Mouse (Mus musculus): ENCODE data around the gene Kank2. TPM values are rescaled to one million over a fixed set of nuclear protein-coding genes. Genes with fewer than 3 reads are reported as not detected.
"Not testable (repeated sequence)": the region's sequence is repeated elsewhere in the genome, so short reads cannot be mapped to it uniquely, and the experiment has no call there.

Gene Kank2
- polyA plus RNA-seq, 1 experiment from 2014 or later: 5.0 TPM

- Histone ChIP-seq H3K9ac (ENCODE audit: low read depth, low read length) (no peak overlapping the region), H3K4me2 (ENCODE audit: low read depth, low read length) (no peak overlapping the region), H3K27ac (ENCODE audit: low read length) (no peak overlapping the region), H3K27me3 (ENCODE audit: control insufficient read depth, insufficient read depth, low read depth, low read length) (peaks cover 4% of the 10 kb centered on the region), H3K4me1 (ENCODE audit: control insufficient read depth, low read depth, low read length) (peaks cover 17% of the 10 kb centered on the region), H3K9me3 (replicated peaks; ENCODE audit: control insufficient read depth, low read length) (no peaks in the 10 kb centered on the region), H3K36me3 (ENCODE audit: control insufficient read depth, insufficient read depth) (peaks cover 3% of the 10 kb centered on the region; the same call in 1 of the 2 replicates), H3K4me3 (ENCODE audit: low read depth, low read length) (no peak overlapping the region)
- 62% methylated on average over 5 of the region's 5 CpGs for WGBS (ENCODE audit: insufficient replicate concordance)
- ATAC-seq (ENCODE audit: low read depth): no peak
These were observed 3.0 kb downstream of the Kank2 start for GRCm38 (mm10) chr9:21795579-21795978.

GRCm38 (mm10) chr9:21794925-21795324 lies 3.6 kb downstream of the Kank2 start:
- peaks cover 4% of the 10 kb centered on the region for H3K27me3 ChIP-seq (ENCODE audit: control insufficient read depth, insufficient read depth, low read depth, low read length)
- H3K4me2 ChIP-seq (ENCODE audit: low read depth, low read length): no peak overlapping the region
- H3K4me1 ChIP-seq (ENCODE audit: control insufficient read depth, low read depth, low read length): peaks cover 17% of the 10 kb centered on the region
- ATAC-seq (ENCODE audit: low read depth): no peak
- 81% methylated on average over 23 of the region's 25 CpGs for WGBS (ENCODE audit: insufficient replicate concordance)
- no peak overlapping the region for H3K4me3 ChIP-seq (ENCODE audit: low read depth, low read length)
- no peak overlapping the region for H3K27ac ChIP-seq (ENCODE audit: low read length)
- H3K36me3 ChIP-seq (ENCODE audit: control insufficient read depth, insufficient read depth): peaks cover 3% of the 10 kb centered on the region; the same call in 1 of the 2 replicates
- no peak overlapping the region for H3K9ac ChIP-seq (ENCODE audit: low read depth, low read length)
- no peaks in the 10 kb centered on the region for H3K9me3 ChIP-seq (replicated peaks; ENCODE audit: control insufficient read depth, low read length)

- Histone ChIP-seq H3K4me3 (ENCODE audit: low read depth, low read length) (no peak overlapping the region), H3K27me3 (ENCODE audit: control insufficient read depth, insufficient read depth, low read depth, low read length) (peaks cover 4% of the 10 kb centered on the region), H3K4me1 (ENCODE audit: control insufficient read depth, low read depth, low read length) (peaks cover 17% of the 10 kb centered on the region), H3K9me3 (replicated peaks; ENCODE audit: control insufficient read depth, low read length) (no peaks in the 10 kb centered on the region), H3K36me3 (ENCODE audit: control insufficient read depth, insufficient read depth) (peaks cover 3% of the 10 kb centered on the region; the same call in 1 of the 2 replicates), H3K9ac (ENCODE audit: low read depth, low read length) (no peak overlapping the region), H3K27ac (ENCODE audit: low read length) (no peak overlapping the region), H3K4me2 (ENCODE audit: low read depth, low read length) (no peak overlapping the region)
- ATAC-seq (ENCODE audit: low read depth): no peak
- 85% methylated on average over 18 of the region's 18 CpGs for WGBS (ENCODE audit: insufficient replicate concordance)
These were observed 4.2 kb downstream of the Kank2 start for GRCm38 (mm10) chr9:21794344-21794834.

GRCm38 (mm10) chr9:21793507-21793906 lies 5.0 kb downstream of the Kank2 start:
- H3K27me3 ChIP-seq (ENCODE audit: control insufficient read depth, insufficient read depth, low read depth, low read length); H3K27ac ChIP-seq (ENCODE audit: low read length); ATAC-seq (ENCODE audit: low read depth); H3K4me2 ChIP-seq (ENCODE audit: low read depth, low read length); H3K9me3 ChIP-seq (replicated peaks; ENCODE audit: control insufficient read depth, low read length); H3K4me3 ChIP-seq (ENCODE audit: low read depth, low read length); H3K36me3 ChIP-seq (ENCODE audit: control insufficient read depth, insufficient read depth); H3K9ac ChIP-seq (ENCODE audit: low read depth, low read length): not testable (repeated sequence)
- WGBS (ENCODE audit: insufficient replicate concordance): 77% methylated on average over 6 of the region's 6 CpGs
- peaks cover 15% of the 10 kb centered on the region for H3K4me1 ChIP-seq (ENCODE audit: control insufficient read depth, low read depth, low read length)

GRCm38 (mm10) chr9:21792644-21793043 lies 5.9 kb downstream of the Kank2 start:
- peaks cover under 1% of the 10 kb centered on the region for H3K27me3 ChIP-seq (ENCODE audit: control insufficient read depth, insufficient read depth, low read depth, low read length)
- peaks cover 8% of the 10 kb centered on the region for H3K4me1 ChIP-seq (ENCODE audit: control insufficient read depth, low read depth, low read length)
- H3K4me2 ChIP-seq (ENCODE audit: low read depth, low read length): no peak overlapping the region
- 19% methylated on average over 8 of the region's 8 CpGs for WGBS (ENCODE audit: insufficient replicate concordance)
- H3K36me3 ChIP-seq (ENCODE audit: control insufficient read depth, insufficient read depth): peaks cover 3% of the 10 kb centered on the region; the same call in 1 of the 2 replicates
- H3K27ac ChIP-seq (ENCODE audit: low read length): no peak overlapping the region
- no peak for ATAC-seq (ENCODE audit: low read depth)
- no peak overlapping the region for H3K9ac ChIP-seq (ENCODE audit: low read depth, low read length)
- no peak overlapping the region for H3K4me3 ChIP-seq (ENCODE audit: low read depth, low read length)
- no peaks in the 10 kb centered on the region for H3K9me3 ChIP-seq (replicated peaks; ENCODE audit: control insufficient read depth, low read length)

GRCm38 (mm10) chr9:21791861-21792260 lies 6.7 kb downstream of the Kank2 start:
- no peaks in the 10 kb centered on the region for H3K27me3 ChIP-seq (ENCODE audit: control insufficient read depth, insufficient read depth, low read depth, low read length)
- H3K36me3 ChIP-seq (ENCODE audit: control insufficient read depth, insufficient read depth): peaks cover 3% of the 10 kb centered on the region; the same call in 1 of the 2 replicates
- H3K4me1 ChIP-seq (ENCODE audit: control insufficient read depth, low read depth, low read length): peaks cover 8% of the 10 kb centered on the region
- no peaks in the 10 kb centered on the region for H3K9me3 ChIP-seq (replicated peaks; ENCODE audit: control insufficient read depth, low read length)
- ATAC-seq (ENCODE audit: low read depth): 0 out of 2 replicates have a peak, but pooled peaks have one; percentile 30
- H3K9ac ChIP-seq (ENCODE audit: low read depth, low read length): no peak overlapping the region
- no peak overlapping the region for H3K4me2 ChIP-seq (ENCODE audit: low read depth, low read length)
- H3K4me3 ChIP-seq (ENCODE audit: low read depth, low read length): no peak overlapping the region
- 64% methylated on average over 8 of the region's 8 CpGs for WGBS (ENCODE audit: insufficient replicate concordance)
- no peak overlapping the region for H3K27ac ChIP-seq (ENCODE audit: low read length)

- Histone ChIP-seq H3K36me3 (ENCODE audit: control insufficient read depth, insufficient read depth) (no peaks in the 10 kb centered on the region), H3K9me3 (replicated peaks; ENCODE audit: control insufficient read depth, low read length) (no peaks in the 10 kb centered on the region), H3K4me3 (ENCODE audit: low read depth, low read length) (no peak overlapping the region), H3K4me1 (ENCODE audit: control insufficient read depth, low read depth, low read length) (no peaks in the 10 kb centered on the region; the same call in none of the 2 replicates), H3K27me3 (ENCODE audit: control insufficient read depth, insufficient read depth, low read depth, low read length) (no peaks in the 10 kb centered on the region), H3K9ac (ENCODE audit: low read depth, low read length) (no peak overlapping the region), H3K4me2 (ENCODE audit: low read depth, low read length) (no peak overlapping the region), H3K27ac (ENCODE audit: low read length) (no peak overlapping the region)
- no peak for ATAC-seq (ENCODE audit: low read depth)
- WGBS (ENCODE audit: insufficient replicate concordance): 75% methylated on average over 9 of the region's 9 CpGs
These were observed 10.3 kb downstream of the Kank2 start for GRCm38 (mm10) chr9:21788234-21788633.

GRCm38 (mm10) chr9:21787654-21788053 lies 10.9 kb downstream of the Kank2 start:
- no peaks in the 10 kb centered on the region; the same call in none of the 2 replicates for H3K4me1 ChIP-seq (ENCODE audit: control insufficient read depth, low read depth, low read length)
- no peak for ATAC-seq (ENCODE audit: low read depth)
- no peak overlapping the region for H3K27ac ChIP-seq (ENCODE audit: low read length)
- H3K9ac ChIP-seq (ENCODE audit: low read depth, low read length): no peak overlapping the region
- H3K36me3 ChIP-seq (ENCODE audit: control insufficient read depth, insufficient read depth): no peaks in the 10 kb centered on the region
- H3K4me3 ChIP-seq (ENCODE audit: low read depth, low read length): no peak overlapping the region
- H3K9me3 ChIP-seq (replicated peaks; ENCODE audit: control insufficient read depth, low read length): no peaks in the 10 kb centered on the region
- H3K27me3 ChIP-seq (ENCODE audit: control insufficient read depth, insufficient read depth, low read depth, low read length): no peaks in the 10 kb centered on the region
- WGBS (ENCODE audit: insufficient replicate concordance): 72% methylated on average over 5 of the region's 5 CpGs
- H3K4me2 ChIP-seq (ENCODE audit: low read depth, low read length): no peak overlapping the region

- Histone ChIP-seq H3K27ac (ENCODE audit: low read length) (no peak overlapping the region), H3K4me1 (ENCODE audit: control insufficient read depth, low read depth, low read length) (no peaks in the 10 kb centered on the region; the same call in 1 of the 2 replicates), H3K4me3 (ENCODE audit: low read depth, low read length) (no peak overlapping the region), H3K27me3 (ENCODE audit: control insufficient read depth, insufficient read depth, low read depth, low read length) (no peaks in the 10 kb centered on the region), H3K9me3 (replicated peaks; ENCODE audit: control insufficient read depth, low read length) (no peaks in the 10 kb centered on the region), H3K4me2 (ENCODE audit: low read depth, low read length) (no peak overlapping the region), H3K36me3 (ENCODE audit: control insufficient read depth, insufficient read depth) (no peaks in the 10 kb centered on the region), H3K9ac (ENCODE audit: low read depth, low read length) (no peak overlapping the region)
- WGBS (ENCODE audit: insufficient replicate concordance): 8% methylated on average over 6 of the region's 6 CpGs
- no peak for ATAC-seq (ENCODE audit: low read depth)
These were observed 11.6 kb downstream of the Kank2 start for GRCm38 (mm10) chr9:21786906-21787305.

Measured in liver, embryonic 16.5 days (tissue).